Mouse (Mus musculus) forebrain, embryonic 13.5 days (tissue): ENCODE results near the gene Faf2. TPM values are rescaled to one million over a fixed set of nuclear protein-coding genes. Genes with fewer than 3 reads are reported as not detected.
A peak's percentile ranks its signal among the peaks of the same experiment; 100 is the strongest.

Source experiments
- ATAC-seq: fragments of 200-750 bp; cut with Nextera tagmentation; 2 replicates; pipeline ENCODE4 v1.8.0; 2017
- H3K27ac ChIP-seq: fragments of 300-500 bp; sonication (generic); 2 replicates; pipeline ENCODE4 v1.5.1; 2015; ENCODE audit warnings: inconsistent platforms, mild to moderate bottlenecking, moderate library complexity
- H3K27me3 ChIP-seq: fragments of 300-500 bp; sonication (generic); 2 replicates; pipeline ENCODE4 v1.6.1; 2015; ENCODE audit warnings: mild to moderate bottlenecking, inconsistent platforms
- H3K36me3 ChIP-seq: fragments of 300-500 bp; sonication (generic); 2 replicates; pipeline ENCODE4 v1.6.1; 2015; ENCODE audit warnings: mild to moderate bottlenecking, inconsistent platforms; ENCODE audit not compliant: poor library complexity, severe bottlenecking
- H3K4me1 ChIP-seq: fragments of 300-500 bp; sonication (generic); 2 replicates; pipeline ENCODE4 v1.6.1; 2015; ENCODE audit warnings: inconsistent platforms
- H3K4me2 ChIP-seq: fragments of 300-500 bp; sonication (generic); 2 replicates; pipeline ENCODE4 v1.6.1; 2015; ENCODE audit warnings: inconsistent platforms, mild to moderate bottlenecking, moderate library complexity
- H3K4me3 ChIP-seq: fragments of 300-500 bp; sonication (generic); 2 replicates; pipeline ENCODE4 v1.5.1; 2015; ENCODE audit warnings: mild to moderate bottlenecking, inconsistent platforms
- H3K9ac ChIP-seq: fragments of 300-500 bp; sonication (generic); 2 replicates; pipeline ENCODE4 v1.6.1; 2015; ENCODE audit warnings: mild to moderate bottlenecking, inconsistent platforms
- H3K9me3 ChIP-seq: fragments of 300-500 bp; sonication (generic); replicated peaks from 2 replicates; pipeline ENCODE4 v1.6.1; 2016; ENCODE audit warnings: inconsistent platforms
- WGBS: fragments of 180-500 bp; shearing (Covaris S2); methylation state at CpG from one replicate; pipeline ENCODE4 v1.1.7; 2015; 5-methylcytosine and 5-hydroxymethylcytosine counted together
- polyA plus RNA-seq: library from polyadenylated mRNA; unstranded; fragments of >200 nt; fragmentation: Nextera tagmentation; extraction: Ambion mirVana; gene quantifications from 2 replicates; pipeline ENCODE4 v1.2.1, GENCODE M21; 2015

The Faf2 gene
- polyA plus RNA-seq, 1 experiment from 2014 or later = 73.2 TPM

DNA sequence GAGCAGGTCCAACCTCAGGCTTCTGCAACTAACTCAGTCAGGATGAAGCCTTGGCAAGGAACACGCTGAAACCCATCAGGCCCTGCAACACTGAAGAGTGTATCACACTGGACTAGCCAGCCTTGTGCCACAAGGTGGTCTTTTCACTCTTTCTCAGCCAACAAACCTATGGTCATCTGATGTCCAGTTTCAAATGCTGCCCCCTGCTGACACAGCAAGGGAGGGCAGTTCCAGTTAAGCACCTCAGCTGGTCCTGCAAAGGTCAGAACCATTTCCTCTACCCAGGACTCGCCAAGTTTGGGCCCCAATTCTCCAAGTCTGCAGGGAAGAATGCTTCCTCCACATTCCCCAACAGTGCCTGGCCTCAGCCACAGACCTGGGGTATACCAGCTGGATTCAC, 63.6 kb downstream of the Faf2 start:
- Histone ChIP-seq H3K4me1 (peaks cover 37% of the 10 kb centered on the region), H3K36me3 (peaks cover 50% of the 10 kb centered on the region), H3K27ac (no peak overlapping the region), H3K4me2 (peak overlapping the region; percentile 97), H3K9ac (peak overlapping the region; percentile 100), H3K27me3 (no peaks in the 10 kb centered on the region), H3K9me3 (no peaks in the 10 kb centered on the region), H3K4me3 (peak overlapping the region; percentile 91)
- ATAC-seq = no peak
- 51% methylated on average over 2 of the region's 2 CpGs for WGBS

- Histone ChIP-seq H3K27ac (peak overlapping the region; percentile 99), H3K9me3 (no peaks in the 10 kb centered on the region), H3K4me1 (peaks cover 49% of the 10 kb centered on the region), H3K9ac (peak overlapping the region; percentile 100), H3K27me3 (no peaks in the 10 kb centered on the region), H3K4me2 (peak overlapping the region; percentile 97), H3K36me3 (peaks cover 38% of the 10 kb centered on the region), H3K4me3 (peak overlapping the region; percentile 91)
- 6% methylated on average over 19 of the region's 19 CpGs for WGBS
- no peak for ATAC-seq
Measured at GRCm38 (mm10) chr13:54686139-54687053, 64.8 kb downstream of the Faf2 start.

DNA sequence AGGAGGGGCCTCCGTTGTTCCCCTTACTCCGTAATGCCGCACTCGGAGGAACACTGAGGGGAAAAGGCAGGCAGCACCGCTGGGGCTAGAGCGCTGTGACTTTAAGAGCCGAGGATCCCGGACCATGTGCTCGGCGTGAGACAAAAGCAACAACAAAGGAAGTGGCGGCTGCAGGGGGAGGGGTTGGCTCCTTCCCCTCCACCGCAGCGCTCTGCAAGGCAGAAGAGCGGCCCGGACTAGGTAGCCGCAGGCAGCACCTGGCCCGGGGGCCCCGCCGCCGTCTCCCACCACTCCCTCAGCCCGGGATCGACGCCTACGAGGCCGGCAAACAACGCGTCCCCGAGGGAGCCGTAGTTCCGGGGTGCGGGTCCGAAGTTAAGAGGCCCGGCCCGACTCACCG, 65.5 kb downstream of the Faf2 start:
- H3K27me3 ChIP-seq = no peaks in the 10 kb centered on the region
- H3K27ac ChIP-seq = peak overlapping the region; percentile 99
- WGBS = under 1% methylated on average over 26 of the region's 35 CpGs
- H3K9me3 ChIP-seq = no peaks in the 10 kb centered on the region
- H3K4me2 ChIP-seq = peak overlapping the region; percentile 97
- H3K36me3 ChIP-seq = peaks cover 31% of the 10 kb centered on the region
- peak overlapping the region; percentile 100 for H3K9ac ChIP-seq
- peak; percentile 78 for ATAC-seq
- peak overlapping the region; percentile 91 for H3K4me3 ChIP-seq
- peaks cover 56% of the 10 kb centered on the region for H3K4me1 ChIP-seq

- H3K36me3 ChIP-seq = peaks cover 24% of the 10 kb centered on the region
- peak; percentile 87 for ATAC-seq
- H3K27me3 ChIP-seq = no peaks in the 10 kb centered on the region
- H3K4me1 ChIP-seq = peaks cover 63% of the 10 kb centered on the region
- H3K9ac ChIP-seq = peak overlapping the region; percentile 100
- H3K27ac ChIP-seq = peak overlapping the region; percentile 99
- WGBS = under 1% methylated on average over 60 of the region's 82 CpGs
- peak overlapping the region; percentile 91 for H3K4me3 ChIP-seq
- H3K4me2 ChIP-seq = peak overlapping the region; percentile 97
- H3K9me3 ChIP-seq = no peaks in the 10 kb centered on the region
Measured at GRCm38 (mm10) chr13:54687575-54688424, 66.2 kb downstream of the Faf2 start.

- Histone ChIP-seq H3K4me2 (no peak overlapping the region), H3K27me3 (no peaks in the 10 kb centered on the region), H3K9ac (peak overlapping the region; percentile 16; the same call in 1 of the 2 replicates), H3K9me3 (no peaks in the 10 kb centered on the region), H3K36me3 (no peaks in the 10 kb centered on the region), H3K4me1 (peaks cover 56% of the 10 kb centered on the region), H3K27ac (no peak overlapping the region), H3K4me3 (no peak overlapping the region; the same call in 1 of the 2 replicates)
- 94% methylated on average over 8 of the region's 8 CpGs for WGBS
- no peak for ATAC-seq
Measured at GRCm38 (mm10) chr13:54690151-54690740, 68.7 kb downstream of the Faf2 start.

- Histone ChIP-seq H3K4me3 (no peak overlapping the region), H3K4me1 (peaks cover 44% of the 10 kb centered on the region), H3K4me2 (peak overlapping the region; percentile 97), H3K9me3 (no peaks in the 10 kb centered on the region), H3K36me3 (no peaks in the 10 kb centered on the region), H3K9ac (peak overlapping the region; percentile 95; the same call in 1 of the 2 replicates), H3K27ac (no peak overlapping the region), H3K27me3 (no peaks in the 10 kb centered on the region)
- ATAC-seq = no peak
Measured at GRCm38 (mm10) chr13:54691737-54692136, 70.2 kb downstream of the Faf2 start.

DNA sequence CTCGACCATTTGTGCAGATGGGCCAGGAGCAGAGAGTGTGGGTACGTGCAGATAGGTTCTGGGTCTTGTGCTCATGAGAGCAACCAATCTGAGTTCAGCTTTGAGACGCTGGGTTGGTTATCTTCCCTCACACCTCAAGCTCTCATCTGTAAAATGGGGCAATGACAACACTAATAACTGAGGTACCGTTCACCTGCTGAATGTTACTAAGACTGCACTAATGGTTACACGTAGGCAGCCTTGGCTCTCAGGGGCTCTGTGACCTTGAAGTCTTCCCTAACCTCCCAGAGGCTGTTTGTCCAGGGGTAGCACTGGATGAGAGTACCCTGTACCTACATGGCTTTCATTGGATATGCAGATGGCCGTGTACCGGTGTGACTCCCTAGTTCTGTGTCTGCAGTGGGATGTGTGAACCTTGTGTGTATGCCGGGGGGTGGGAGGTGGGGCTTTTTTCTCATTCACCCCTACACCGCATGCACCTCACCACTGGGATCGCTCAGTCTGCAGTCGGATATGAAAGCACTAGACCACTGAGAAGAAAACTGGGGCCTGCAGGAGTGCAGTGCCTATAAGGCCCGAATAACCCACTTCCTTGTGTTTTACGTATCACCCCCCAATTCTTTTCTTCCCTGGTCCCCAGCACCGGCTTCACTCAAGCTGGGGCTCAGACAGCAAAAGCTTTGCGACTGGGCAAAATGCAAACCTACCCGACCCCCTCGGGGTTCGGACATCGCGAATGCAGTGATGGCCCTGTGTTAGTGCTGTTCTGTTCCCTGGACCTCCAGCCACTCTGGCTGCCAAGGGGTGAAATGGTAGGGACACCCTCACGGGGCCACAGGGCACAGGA, 71.3 kb downstream of the Faf2 start:
- H3K4me3 ChIP-seq = peak overlapping the region; percentile 100
- peak overlapping the region; percentile 88 for H3K27ac ChIP-seq
- H3K27me3 ChIP-seq = no peaks in the 10 kb centered on the region
- no peaks in the 10 kb centered on the region for H3K36me3 ChIP-seq
- H3K9me3 ChIP-seq = no peaks in the 10 kb centered on the region
- H3K9ac ChIP-seq = peak overlapping the region; percentile 95
- peak overlapping the region; percentile 97 for H3K4me2 ChIP-seq
- WGBS = 16% methylated on average over 21 of the region's 21 CpGs
- ATAC-seq = no peak
- peaks cover 44% of the 10 kb centered on the region for H3K4me1 ChIP-seq

DNA sequence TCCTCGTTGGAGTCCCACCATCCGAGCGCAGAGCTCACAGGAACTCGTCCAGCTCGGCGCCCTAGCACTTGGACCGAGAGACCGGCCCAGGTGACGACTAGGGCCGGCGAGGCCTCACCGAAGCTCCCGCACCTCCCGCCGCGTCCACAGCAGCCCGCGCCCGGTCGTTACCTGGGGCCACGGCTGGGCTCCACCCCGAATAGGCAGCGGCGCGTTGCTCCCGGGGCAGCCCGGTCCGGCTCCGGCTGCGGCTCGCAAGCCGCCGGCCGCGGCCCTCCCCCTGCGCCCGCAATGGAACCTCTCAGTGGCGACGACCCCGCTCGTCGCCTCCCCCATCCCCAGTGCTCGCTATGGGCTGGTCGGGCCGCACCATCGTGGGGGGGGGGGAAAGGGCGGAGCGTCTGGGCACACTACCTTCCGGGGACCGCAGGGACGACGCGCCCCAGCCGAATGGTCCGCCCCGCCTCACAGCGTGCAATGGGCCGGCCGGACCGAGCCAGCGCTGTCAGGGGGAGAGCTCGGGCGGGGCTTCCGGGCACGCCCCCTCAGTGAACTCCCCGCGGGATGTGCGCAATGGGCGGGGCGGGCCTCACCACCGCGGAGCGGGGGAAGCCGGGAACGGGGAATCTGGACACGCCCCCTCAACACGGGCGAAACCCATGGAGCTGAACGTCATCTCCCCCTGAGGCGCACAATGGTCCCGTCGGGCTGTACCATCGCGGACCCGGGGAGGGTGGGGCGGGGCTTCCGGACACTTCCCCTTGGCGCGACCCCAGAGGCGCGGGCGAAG, 72.2 kb downstream of the Faf2 start, which contains the start of gene Rnf44:
Gene Rnf44 (minus strand): TSS at position 350 of the 790 bp plus-strand sequence.
- H3K4me1 ChIP-seq = peaks cover 37% of the 10 kb centered on the region
- peak within 1 kb of the TSS; percentile 88 for H3K27ac ChIP-seq
- WGBS = 0% methylated on average over 63 of the region's 92 CpGs
- H3K9ac ChIP-seq = peak within 1 kb of the TSS; percentile 95
- no peaks in the 10 kb centered on the region for H3K9me3 ChIP-seq
- peak; percentile 98 for ATAC-seq
- peak within 1 kb of the TSS; percentile 100 for H3K4me3 ChIP-seq
- no peaks in the 10 kb centered on the region for H3K36me3 ChIP-seq
- peak within 1 kb of the TSS; percentile 97 for H3K4me2 ChIP-seq
- H3K27me3 ChIP-seq = no peaks in the 10 kb centered on the region

- 17% methylated on average over 26 of the region's 26 CpGs for WGBS
Measured at GRCm38 (mm10) chr13:54694348-54695060, 72.9 kb downstream of the Faf2 start.

More at GRCm38 (mm10) chr13:54694348-54695060, 72.9 kb downstream of the Faf2 start:
- peak overlapping the region; percentile 54 for H3K9ac ChIP-seq
- H3K36me3 ChIP-seq = no peaks in the 10 kb centered on the region
- H3K9me3 ChIP-seq = no peaks in the 10 kb centered on the region
- H3K27ac ChIP-seq = peak overlapping the region; percentile 88
- H3K4me1 ChIP-seq = peaks cover 34% of the 10 kb centered on the region
- H3K27me3 ChIP-seq = no peaks in the 10 kb centered on the region
- peak overlapping the region; percentile 100 for H3K4me3 ChIP-seq
- peak overlapping the region; percentile 97 for H3K4me2 ChIP-seq
- peak; percentile 87 for ATAC-seq
